Mouse (Mus musculus): ENCODE measurements around the gene Hmgcr. TPM values are rescaled to one million over a fixed set of nuclear protein-coding genes. Genes with fewer than 3 reads are reported as not detected.

Hmgcr gene
- total RNA-seq, 1 experiment: 143 TPM

Other genes with a start within 250 kb of the Hmgcr start
- gene Ankdd1b, start 199.7 kb downstream of the Hmgcr start, total RNA-seq (2012; rRNA removed): 0.48 and 1.1 TPM in 2 replicates
- gene Gm17622, start 180.2 kb downstream of the Hmgcr start, total RNA-seq (2012; rRNA removed): not detected in 2 replicates
- 23.7 and 26.3 TPM in 2 replicates for gene Polk, start 128.4 kb downstream of the Hmgcr start, total RNA-seq (2012; rRNA removed)
- gene Col4a3bp, start 128.3 kb downstream of the Hmgcr start, total RNA-seq (2012; rRNA removed): 21.8 and 23.6 TPM in 2 replicates
- gene Ankrd31, start 77.3 kb upstream of the Hmgcr start, total RNA-seq (2012; rRNA removed): 1.1 and 1.4 TPM in 2 replicates

All from ES-E14 (cell line).